Mouse (Mus musculus): ENCODE measurements around the gene Lrig1.
"Not testable (repeated sequence)": the region's sequence is repeated elsewhere in the genome, so short reads cannot be mapped to it uniquely, and the experiment has no call there.

The Lrig1 gene

GRCm38 (mm10) chr6:94575526-94576166, 124.3 kb downstream of the Lrig1 start:
- peak; percentile 51 for DNase-seq (ENCODE audit: low read depth, low spot score)

- DNase-seq (ENCODE audit: low read depth, low spot score), result no peak
Measured at GRCm38 (mm10) chr6:94568040-94568439, 131.9 kb downstream of the Lrig1 start.

- DNase-seq (ENCODE audit: low read depth, low spot score), result no peak
Measured at GRCm38 (mm10) chr6:94565766-94566165, 134.2 kb downstream of the Lrig1 start.

GRCm38 (mm10) chr6:94563203-94563940, 136.6 kb downstream of the Lrig1 start:
- no peak for DNase-seq (ENCODE audit: low read depth, low spot score)

GRCm38 (mm10) chr6:94561346-94561745, 138.6 kb downstream of the Lrig1 start:
- DNase-seq (ENCODE audit: low read depth, low spot score), result no peak

- no peak for DNase-seq (ENCODE audit: low read depth, low spot score)
Measured at GRCm38 (mm10) chr6:94560896-94561295, 139.1 kb downstream of the Lrig1 start.

- DNase-seq (ENCODE audit: low read depth, low spot score), result not testable (repeated sequence)
Measured at GRCm38 (mm10) chr6:94558603-94559002, 141.4 kb downstream of the Lrig1 start.

Measured in brain, adult 2 months (tissue).